Mouse (Mus musculus) liver, postnatal 0 days (tissue): ENCODE measurements around the gene Ereg.

ENCODE experiments used
- CTCF ChIP-seq: sonication (generic); IDR thresholded peaks from 2 replicates; pipeline ENCODE4 v1.5.1; 2016; ENCODE audit warnings: antibody characterized with exemption, low read depth
- EP300 ChIP-seq: IDR thresholded peaks from 2 replicates; pipeline ENCODE4 v1.6.1; 2016; ENCODE audit warnings: antibody characterized with exemption, low read depth, mild to moderate bottlenecking

GRCm38 (mm10) chr5:91123404-91123803 lies 49.0 kb downstream of the Ereg start:
- TF ChIP-seq CTCF (no peak), EP300 (no peak)
